Mouse (Mus musculus) spleen, adult 2 months (tissue): Measurements from ENCODE around the gene Psma5.

Experiments
- CTCF ChIP-seq: fragments of 200-500 bp; IDR thresholded peaks from 2 replicates; pipeline ENCODE4 v1.5.1; 2011; ENCODE audit warnings: mild to moderate bottlenecking, inconsistent platforms; ENCODE audit not compliant: insufficient read depth, insufficient read length, insufficient replicate concordance; ENCODE audit errors: extremely low read depth
- POLR2A ChIP-seq: fragments of 200-500 bp; IDR thresholded peaks from 2 replicates; pipeline ENCODE4 v1.6.1; 2011; ENCODE audit warnings: low read depth, low read length, inconsistent platforms

GRCm38 (mm10) chr3:108324837-108325236 lies 68.1 kb downstream of the Psma5 start:
- TF ChIP-seq CTCF = no peak
- no peak for TF ChIP-seq POLR2A
